Mouse (Mus musculus): ENCODE results near the gene Cox5a.

The Cox5a gene

GRCm38 (mm10) chr9:57526435-57526834 is 5.4 kb downstream of the Cox5a start:
- no peak for DNase-seq (ENCODE audit: low read depth)

GRCm38 (mm10) chr9:57531946-57532345 is 10.9 kb downstream of the Cox5a start:
- DNase-seq (ENCODE audit: low read depth): no peak

- DNase-seq (ENCODE audit: low read depth): no peak
These were observed 15.3 kb downstream of the Cox5a start for GRCm38 (mm10) chr9:57536362-57536761.

GRCm38 (mm10) chr9:57537044-57537727 is 16.1 kb downstream of the Cox5a start, which contains the start of gene Fam219b:
TSS of gene Fam219b (plus strand) at chr9:57537528.
- DNase-seq (ENCODE audit: low read depth): peak; percentile 84

- DNase-seq (ENCODE audit: low read depth): no peak
These were observed 16.7 kb downstream of the Cox5a start for GRCm38 (mm10) chr9:57537728-57538181.

GRCm38 (mm10) chr9:57539550-57539949 is 18.5 kb downstream of the Cox5a start:
- no peak for DNase-seq (ENCODE audit: low read depth)

GRCm38 (mm10) chr9:57541312-57541711 is 20.2 kb downstream of the Cox5a start:
- no peak for DNase-seq (ENCODE audit: low read depth)

GRCm38 (mm10) chr9:57543951-57544350 is 22.9 kb downstream of the Cox5a start:
- DNase-seq (ENCODE audit: low read depth): no peak

GRCm38 (mm10) chr9:57547287-57547686 is 26.2 kb downstream of the Cox5a start:
- DNase-seq (ENCODE audit: low read depth): no peak

- DNase-seq (ENCODE audit: low read depth): no peak
These were observed 26.8 kb downstream of the Cox5a start for GRCm38 (mm10) chr9:57547869-57548268.

GRCm38 (mm10) chr9:57549186-57549585 is 28.1 kb downstream of the Cox5a start:
- DNase-seq (ENCODE audit: low read depth): no peak

- no peak for DNase-seq (ENCODE audit: low read depth)
These were observed 29.2 kb downstream of the Cox5a start for GRCm38 (mm10) chr9:57550126-57550862.

- DNase-seq (ENCODE audit: low read depth): no peak
These were observed 31.2 kb downstream of the Cox5a start, which contains the start of gene Mpi for GRCm38 (mm10) chr9:57552139-57552887. TSS of gene Mpi (minus strand) at chr9:57552763.

GRCm38 (mm10) chr9:57553119-57553518 is 32.0 kb downstream of the Cox5a start:
- no peak for DNase-seq (ENCODE audit: low read depth)

GRCm38 (mm10) chr9:57554753-57555152 is 33.7 kb downstream of the Cox5a start:
- DNase-seq (ENCODE audit: low read depth): no peak

- DNase-seq (ENCODE audit: low read depth): no peak
These were observed 36.1 kb downstream of the Cox5a start for GRCm38 (mm10) chr9:57557215-57557614.

GRCm38 (mm10) chr9:57558625-57559024 is 37.6 kb downstream of the Cox5a start:
- DNase-seq (ENCODE audit: low read depth): no peak

GRCm38 (mm10) chr9:57559568-57559967 is 38.5 kb downstream of the Cox5a start:
- no peak for DNase-seq (ENCODE audit: low read depth)

- DNase-seq (ENCODE audit: low read depth): no peak
These were observed 39.2 kb downstream of the Cox5a start for GRCm38 (mm10) chr9:57560263-57560662.

- peak; percentile 88 for DNase-seq (ENCODE audit: low read depth)
These were observed 40.0 kb downstream of the Cox5a start, which contains the start of gene Scamp2 for GRCm38 (mm10) chr9:57560861-57561710. TSS of gene Scamp2 (plus strand) at chr9:57560943.

- DNase-seq (ENCODE audit: low read depth): no peak
These were observed 40.6 kb downstream of the Cox5a start for GRCm38 (mm10) chr9:57561711-57562099.

Data from c-Kit-positive CD71-positive TER-119-negative erythroid progenitor cells, embryonic 14.5 days (primary cell).